Mouse (Mus musculus): Measurements from ENCODE around the gene Klrb1a.

- TF ChIP-seq CTCF (IDR thresholded peaks at IDR 0.05; ENCODE audit: borderline replicate concordance, control insufficient read depth, extremely low read depth, insufficient read depth, low read length, poor library complexity) (no peak), POLR2A (IDR thresholded peaks at IDR 0.05; ENCODE audit: control insufficient read depth, extremely low read depth, insufficient read depth, low read length, poor library complexity) (no peak)
Observed at GRCm38 (mm10) chr6:128584070-128584660, 39.2 kb downstream of the Klrb1a start.

Data from thymus, adult 2 months (tissue).